Mouse (Mus musculus) heart, postnatal 4 days (tissue): Measurements from ENCODE around the gene Cnot6. TPM values are rescaled to one million over a fixed set of nuclear protein-coding genes. Genes with fewer than 3 reads are reported as not detected.
A peak's percentile ranks its signal among the peaks of the same experiment; 100 is the strongest.

Experiments used
- DNase-seq: peaks from one replicate; pipeline ENCODE4 v3.0.0; 2021
- total RNA-seq, 2 experiments: library from RNA; stranded (reverse); gene quantifications; 2 replicates each; pipeline ENCODE4 v1.2.3; 2021

The Cnot6 gene
- total RNA-seq, 2 experiments from 2014 or later, result 64.2 to 67.9 TPM

- no peak for DNase-seq
Measured at GRCm38 (mm10) chr11:49654651-49655050, 57.9 kb downstream of the Cnot6 start.

GRCm38 (mm10) chr11:49653079-49653408 is 59.5 kb downstream of the Cnot6 start:
- peak; percentile 45 for DNase-seq

DNA sequence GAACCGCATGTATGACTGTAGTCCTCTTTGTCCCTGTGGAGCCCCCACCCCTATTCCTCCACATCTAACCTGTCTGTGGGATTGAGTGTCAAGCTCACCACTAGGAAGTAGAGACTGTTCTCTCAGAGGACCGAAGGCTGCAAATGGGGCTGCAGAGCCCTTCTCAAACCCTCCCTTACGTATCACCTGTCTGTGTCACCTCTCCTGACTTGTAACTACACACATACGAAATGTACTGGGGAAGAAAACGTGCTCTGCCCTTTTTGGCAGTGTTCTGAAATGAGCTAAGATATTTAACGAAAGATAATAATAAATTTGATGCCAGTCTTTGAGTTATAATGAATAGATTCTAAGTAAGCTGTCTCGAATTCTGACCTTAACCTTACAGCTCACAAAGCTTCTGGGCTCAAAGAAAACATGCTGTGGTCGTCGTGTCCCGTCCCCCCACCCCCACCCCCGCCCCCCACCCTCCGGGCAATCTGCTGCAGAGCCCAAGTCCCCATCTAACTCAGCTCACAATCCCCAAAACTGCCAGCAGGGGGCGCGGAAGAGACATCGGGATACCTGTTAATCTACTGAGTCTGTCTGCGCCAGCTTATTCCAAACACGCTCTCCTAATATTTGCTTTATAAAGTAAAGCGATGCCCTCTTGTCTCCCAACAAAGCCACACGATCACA is 60.0 kb downstream of the Cnot6 start:
- peak; percentile 93 for DNase-seq

- DNase-seq, result no peak
Measured at GRCm38 (mm10) chr11:49651762-49652322, 60.7 kb downstream of the Cnot6 start.

GRCm38 (mm10) chr11:49650994-49651761 is 61.3 kb downstream of the Cnot6 start:
- no peak for DNase-seq

GRCm38 (mm10) chr11:49650113-49650993 is 62.2 kb downstream of the Cnot6 start:
- peak; percentile 34 for DNase-seq

- DNase-seq, result no peak
Measured at GRCm38 (mm10) chr11:49645677-49646076, 66.8 kb downstream of the Cnot6 start.

GRCm38 (mm10) chr11:49636449-49636848 is 76.1 kb downstream of the Cnot6 start:
- DNase-seq, result peak; percentile 35

- DNase-seq, result no peak
Measured at GRCm38 (mm10) chr11:49635671-49636070, 76.9 kb downstream of the Cnot6 start.

DNA sequence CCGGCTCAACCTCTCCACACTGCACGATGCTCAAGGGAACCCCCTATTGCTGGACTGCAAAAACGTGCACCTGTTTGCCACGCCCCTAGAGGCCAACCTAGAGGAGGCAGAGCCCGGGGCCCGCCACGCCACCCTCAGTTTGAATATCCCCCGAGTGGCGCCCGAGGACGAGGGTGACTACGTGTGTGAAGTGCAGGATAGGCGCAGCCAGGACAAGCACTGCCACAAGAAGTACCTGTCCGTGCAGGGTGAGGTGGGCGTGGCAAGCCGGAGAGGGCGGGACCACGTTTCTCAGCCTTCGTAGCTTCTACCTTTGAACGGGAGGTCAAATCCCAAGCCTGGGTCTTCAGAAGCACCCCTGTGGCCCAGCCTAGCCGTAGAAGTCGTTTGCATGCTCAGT is 78.4 kb downstream of the Cnot6 start:
- no peak for DNase-seq

- peak; percentile 38 for DNase-seq
Measured at GRCm38 (mm10) chr11:49632256-49632655, 80.3 kb downstream of the Cnot6 start.

- peak; percentile 62 for DNase-seq
Measured at GRCm38 (mm10) chr11:49631154-49631553, 81.4 kb downstream of the Cnot6 start.

DNA sequence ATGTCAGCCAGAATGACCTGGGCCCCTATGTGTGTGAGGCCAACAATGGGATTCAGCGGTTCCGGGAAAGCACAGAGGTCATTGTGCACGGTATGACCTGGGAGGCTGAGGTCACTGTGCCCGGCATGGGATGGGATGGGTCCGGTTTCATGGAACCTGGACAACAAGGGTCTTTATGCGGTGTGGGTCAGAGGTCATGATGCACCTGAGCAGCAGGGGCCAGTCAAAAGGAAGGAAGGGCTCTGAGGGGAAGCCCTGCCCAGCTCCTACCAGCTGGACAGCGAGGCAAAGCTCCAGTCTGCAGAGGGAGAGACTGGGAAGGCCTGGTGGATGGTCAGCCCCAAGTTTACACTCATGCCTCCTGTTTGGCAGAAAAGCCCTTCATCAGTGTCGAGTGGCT is 85.8 kb downstream of the Cnot6 start:
- DNase-seq, result no peak

GRCm38 (mm10) chr11:49625863-49626262 is 86.7 kb downstream of the Cnot6 start:
- DNase-seq, result no peak

GRCm38 (mm10) chr11:49624156-49624555 is 88.4 kb downstream of the Cnot6 start:
- no peak for DNase-seq

- DNase-seq, result no peak
Measured at GRCm38 (mm10) chr11:49621953-49622352, 90.6 kb downstream of the Cnot6 start.

Other genes starting within 250 kb of the Cnot6 start
- not detected for gene Olfr1386, start 247.7 kb downstream of the Cnot6 start, total RNA-seq
- not detected for gene Olfr1385, start 223.7 kb downstream of the Cnot6 start, total RNA-seq
- not detected for gene Olfr1384, start 206.0 kb downstream of the Cnot6 start, total RNA-seq
- under 1 TPM; 0.36 to 0.79 TPM for gene Olfr1383, start 193.1 kb downstream of the Cnot6 start, total RNA-seq
- gene Olfr1382, start 184.5 kb downstream of the Cnot6 start, total RNA-seq, result not detected
- gene Olfr1381, start 169.3 kb downstream of the Cnot6 start, total RNA-seq, result not detected
- not detected for gene Olfr1380, start 155.8 kb downstream of the Cnot6 start, total RNA-seq
- gene Flt4, start 103.5 kb downstream of the Cnot6 start, total RNA-seq, result 10 to 100 TPM; 14.7 to 19.0 TPM
- not detected for gene Scgb3a1, start 49.1 kb downstream of the Cnot6 start, total RNA-seq
- 1 to 10 TPM; 9.1 to 9.3 TPM for gene Gfpt2, start 81.5 kb upstream of the Cnot6 start, total RNA-seq
- 10 to 100 TPM; 51.4 to 53.6 TPM for gene Mapk9, start 134.0 kb upstream of the Cnot6 start, total RNA-seq
- gene Rasgef1c, start 189.1 kb upstream of the Cnot6 start, total RNA-seq, result not detected